Mouse (Mus musculus) Muller cell, postnatal 12 days (primary cell): Measurements from ENCODE around the gene Casp7.
A peak's percentile ranks its signal among the peaks of the same experiment; 100 is the strongest.

Experiments
- DNase-seq: peaks from one replicate; pipeline ENCODE4 v3.0.0-alpha.2; 2015; ENCODE audit errors: inconsistent ontology term

Gene Casp7

DNA sequence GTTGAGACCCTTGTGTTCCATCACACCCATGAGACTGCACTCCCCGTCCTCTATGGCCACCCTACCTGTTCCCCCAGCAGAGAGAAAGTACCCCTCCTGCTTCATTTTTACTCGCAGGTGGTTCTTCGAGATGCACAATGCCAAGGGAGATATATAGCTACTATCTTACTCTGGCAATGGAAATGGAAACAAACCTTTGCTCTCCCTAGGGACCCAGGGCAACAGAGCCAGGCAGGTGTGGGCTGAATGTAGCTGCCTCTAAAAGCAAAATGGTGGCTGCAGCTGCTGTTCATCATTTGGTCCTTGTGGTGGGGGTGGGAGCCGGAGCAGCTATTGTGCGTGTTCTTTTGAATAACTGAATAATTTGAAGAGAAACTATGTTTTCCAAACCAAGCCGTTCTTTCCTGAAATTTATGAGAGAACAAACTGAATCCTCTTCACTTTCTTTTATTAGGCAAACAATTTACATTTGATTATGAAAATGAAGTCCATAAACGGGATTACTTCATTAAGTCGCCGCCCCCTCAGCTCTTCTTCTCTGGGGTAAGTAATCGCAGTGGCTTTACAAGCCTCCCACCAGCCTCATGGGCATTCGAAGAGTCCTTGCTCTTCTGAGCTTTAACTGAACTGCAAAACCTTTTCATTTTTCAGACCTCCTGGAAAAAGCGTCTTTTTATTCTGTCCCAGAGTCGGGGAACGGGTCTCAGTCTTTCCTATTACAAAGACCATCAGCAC is 73.5 kb downstream of the Casp7 start:
- no peak for DNase-seq

DNA sequence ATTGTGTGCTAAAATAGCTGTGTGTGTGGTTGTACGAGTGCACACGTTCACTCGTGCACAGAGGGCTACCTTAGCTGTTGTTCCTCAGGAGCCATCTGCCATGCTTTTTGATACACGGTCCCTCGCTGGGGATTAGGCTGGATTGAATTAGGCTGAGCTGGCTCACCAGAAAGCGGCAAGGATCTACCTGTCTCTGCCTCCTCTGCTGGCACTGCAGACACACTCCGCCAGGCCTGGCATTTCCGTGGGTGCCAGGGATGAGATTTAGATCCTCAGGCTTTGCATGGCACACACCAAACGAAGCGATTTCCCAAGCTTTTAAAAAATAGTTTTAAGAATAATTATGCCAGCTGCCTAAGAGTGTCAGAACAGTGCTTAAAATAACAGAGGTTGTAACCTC is 75.0 kb downstream of the Casp7 start:
- no peak for DNase-seq

DNA sequence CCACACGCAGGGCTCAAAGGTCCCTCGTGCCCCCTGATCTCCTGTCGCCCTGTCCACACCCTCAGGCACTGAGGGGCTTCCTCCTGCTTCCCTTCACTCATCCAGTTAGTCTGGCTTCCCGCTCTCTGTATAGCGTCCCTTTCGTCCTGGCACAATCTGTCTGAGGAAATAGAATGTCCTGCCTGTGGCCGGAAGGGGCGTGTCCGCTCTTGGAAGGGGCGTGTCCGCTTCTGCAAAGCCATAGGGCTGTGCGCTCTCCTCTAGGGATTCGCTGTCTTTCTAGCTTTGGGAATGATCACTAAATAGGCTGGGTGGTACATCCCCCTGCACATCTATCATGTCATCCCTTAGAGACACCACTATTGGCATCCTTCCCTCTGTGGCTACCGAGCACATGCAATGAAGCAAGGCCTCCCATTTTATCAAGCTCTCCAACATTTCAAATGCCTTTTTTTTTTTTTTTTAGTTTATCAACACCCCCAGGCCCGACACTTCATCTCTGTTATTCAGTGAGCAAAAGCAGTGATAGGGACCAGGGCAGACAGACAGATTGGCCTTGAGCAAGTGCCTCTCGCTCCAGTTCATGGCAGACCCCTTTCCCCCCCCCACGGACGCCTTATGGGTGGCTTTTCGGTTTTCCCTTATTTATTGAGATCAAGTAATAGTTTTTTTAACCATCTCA is 78.1 kb downstream of the Casp7 start:
- DNase-seq: no peak

DNA sequence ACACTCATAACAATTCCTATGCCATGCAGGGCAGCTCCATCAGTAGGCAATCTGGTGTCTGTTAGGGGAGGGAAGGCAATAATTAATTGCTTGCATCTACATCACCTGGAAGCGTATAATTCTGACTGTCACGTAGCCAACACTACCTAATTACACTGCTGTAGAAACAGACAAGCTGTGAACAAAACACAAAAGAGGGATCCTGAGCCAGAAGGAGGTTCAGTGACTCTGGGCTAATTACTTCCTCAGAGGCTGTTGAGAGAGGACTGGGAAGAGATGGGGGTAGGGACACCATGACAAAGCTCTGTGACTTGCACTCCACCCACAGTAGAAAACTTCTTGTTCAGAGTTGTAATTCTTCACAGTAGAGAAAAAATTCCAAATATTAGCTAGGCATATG is 79.6 kb downstream of the Casp7 start:
- peak; percentile 59 for DNase-seq

DNA sequence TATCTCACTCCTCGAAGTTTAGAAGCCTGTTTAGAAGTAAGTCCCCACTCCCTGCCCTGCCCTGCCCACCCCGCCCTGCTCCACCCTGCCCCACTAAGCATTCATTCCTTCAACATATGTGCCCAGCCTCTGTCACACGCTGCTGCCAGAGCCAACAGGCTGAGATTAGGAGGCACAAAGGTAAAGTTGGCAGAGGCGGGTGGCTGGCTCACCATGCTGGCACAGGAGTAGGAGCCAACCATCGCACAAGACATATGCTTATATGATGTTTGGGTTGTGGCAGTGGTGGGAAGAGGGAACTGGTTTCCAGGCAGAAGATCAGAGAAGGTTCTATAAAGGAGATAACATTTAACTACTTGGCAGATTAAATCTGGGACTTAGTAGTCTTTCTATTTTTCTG is 80.3 kb downstream of the Casp7 start:
- DNase-seq: no peak

DNA sequence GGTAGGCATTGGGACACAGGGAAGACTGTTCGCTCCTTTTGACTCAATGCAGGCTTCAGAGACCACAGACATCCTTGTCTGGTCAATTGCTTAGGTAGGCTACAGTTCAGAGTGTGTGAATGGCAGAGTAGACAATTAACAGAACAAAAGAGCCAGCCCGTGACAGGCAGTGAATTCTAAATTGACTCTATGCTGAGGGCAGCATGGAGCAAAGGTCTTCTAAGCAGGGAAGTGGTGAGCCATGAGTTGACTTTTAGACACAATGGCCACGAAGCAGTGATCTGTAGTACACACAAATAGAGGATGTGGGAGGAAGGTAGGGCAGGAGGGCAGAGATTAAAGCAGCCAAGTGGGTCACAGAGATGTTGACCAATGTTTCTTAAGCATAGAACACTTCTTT is 80.9 kb downstream of the Casp7 start:
- DNase-seq: no peak

DNA sequence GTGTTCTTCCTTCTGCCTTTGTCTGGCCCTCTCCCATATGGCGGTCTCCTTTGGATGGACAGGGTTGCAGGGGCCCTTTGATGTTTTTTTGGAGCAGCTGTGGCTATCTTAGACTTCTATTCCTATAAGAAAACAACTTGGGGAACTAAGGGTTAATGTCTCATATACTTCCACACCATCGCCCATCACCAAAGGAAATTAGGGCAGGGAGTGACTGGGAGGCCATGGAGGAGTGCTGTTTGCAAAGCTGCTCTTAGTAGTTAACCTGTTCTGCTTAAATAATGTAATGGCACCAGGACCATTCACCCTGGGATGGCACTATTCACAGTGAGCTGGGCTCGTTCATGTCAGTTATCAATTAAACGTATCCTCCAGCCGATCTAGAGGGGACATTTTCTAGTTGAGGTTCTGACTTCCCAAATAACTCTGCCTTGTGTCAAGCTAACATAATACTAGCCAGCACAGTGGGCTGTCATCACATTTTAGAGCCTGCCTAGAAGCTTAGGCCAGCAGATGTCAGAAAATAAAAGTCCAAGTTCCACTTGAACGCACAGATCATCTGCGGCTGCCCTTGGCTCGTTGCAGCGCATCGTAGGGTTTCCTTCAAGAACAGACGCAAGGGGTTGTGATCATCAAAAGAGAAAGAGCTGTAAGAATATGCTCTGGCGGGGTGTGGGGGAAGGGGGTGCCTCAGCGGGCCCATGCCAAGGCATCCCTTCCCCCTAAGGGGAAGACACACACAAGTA is 87.9 kb downstream of the Casp7 start:
- peak; percentile 42 for DNase-seq

DNA sequence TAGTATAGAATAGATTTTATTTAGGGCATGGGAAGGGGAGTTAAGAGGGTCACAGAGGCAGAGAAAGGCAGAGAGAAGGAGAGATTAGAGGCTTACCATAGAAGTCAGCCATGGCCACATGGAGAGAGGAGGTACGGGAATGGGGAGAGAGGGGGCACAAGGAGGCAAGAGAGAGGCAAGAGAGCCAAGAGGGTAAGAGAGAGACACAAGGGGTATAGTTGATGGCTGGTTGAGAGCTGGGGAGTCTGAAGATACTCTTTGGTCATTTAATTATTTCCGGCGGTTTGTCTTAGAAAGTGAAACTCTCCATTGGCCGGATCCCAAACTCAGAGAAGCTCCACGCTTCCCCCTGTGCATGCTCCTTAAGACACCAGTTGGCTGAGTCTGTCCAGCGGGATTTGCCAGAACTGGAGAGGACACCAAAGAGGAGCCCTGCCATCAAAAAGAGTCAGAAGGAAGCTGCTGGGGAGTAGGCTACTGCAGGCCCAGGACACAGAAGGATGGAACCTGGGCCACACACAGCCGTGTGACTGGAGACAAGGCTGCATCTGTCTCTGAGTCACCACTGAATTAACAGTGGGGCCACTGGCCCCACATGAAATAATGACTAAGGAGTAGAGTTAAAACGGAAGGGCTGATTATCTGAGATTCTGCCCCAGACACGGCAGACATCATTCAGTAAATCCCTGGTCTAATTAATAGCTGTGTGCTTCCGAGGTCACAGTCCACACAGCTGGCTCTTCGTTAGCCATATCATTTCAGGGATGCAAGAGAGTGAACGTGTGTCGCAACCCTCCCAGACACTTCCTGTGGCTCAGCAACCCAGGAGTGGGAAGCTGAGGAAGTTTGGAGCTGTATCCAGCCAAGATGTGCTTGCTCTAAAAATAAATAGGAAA is 88.7 kb downstream of the Casp7 start:
- peak; percentile 90 for DNase-seq

DNA sequence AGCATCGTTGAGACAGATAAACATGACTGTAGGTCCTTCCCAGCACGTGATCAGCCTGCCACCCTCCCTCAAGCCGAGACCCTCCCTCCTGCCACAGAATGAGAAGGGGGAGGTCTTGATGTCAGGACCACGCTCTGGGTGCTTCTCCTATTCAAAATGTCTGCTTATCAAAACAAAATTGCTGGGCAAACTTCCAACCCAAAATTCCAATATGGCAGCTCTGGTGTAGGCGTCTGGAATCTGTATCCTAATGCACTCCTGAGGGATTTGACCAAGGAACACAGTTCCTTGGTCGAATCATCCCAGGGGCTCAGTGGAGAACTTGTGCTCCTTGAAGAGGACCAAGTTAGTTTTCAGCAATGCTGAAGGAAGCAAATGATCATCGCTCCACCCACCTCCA is 90.0 kb downstream of the Casp7 start:
- DNase-seq: no peak

DNA sequence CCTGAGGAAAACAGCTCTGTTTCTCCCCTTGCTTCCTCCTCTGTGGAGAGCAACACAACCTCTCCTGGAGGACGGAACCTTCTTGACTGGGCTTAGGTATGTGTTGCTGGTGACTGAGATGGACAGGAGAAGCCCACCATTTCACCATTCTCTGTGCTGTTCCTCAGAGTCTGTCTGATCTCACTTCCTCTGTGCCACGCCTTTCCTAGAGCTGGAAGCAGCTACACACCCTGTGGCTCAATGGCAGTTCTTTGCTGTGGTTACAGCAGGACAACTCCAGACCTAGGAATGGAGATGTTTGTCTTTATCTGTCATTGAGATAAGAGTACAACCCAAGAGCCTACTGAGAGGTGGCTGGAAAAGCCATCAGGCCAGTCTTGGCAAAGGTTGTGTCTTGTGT is 90.4 kb downstream of the Casp7 start:
- no peak for DNase-seq

DNA sequence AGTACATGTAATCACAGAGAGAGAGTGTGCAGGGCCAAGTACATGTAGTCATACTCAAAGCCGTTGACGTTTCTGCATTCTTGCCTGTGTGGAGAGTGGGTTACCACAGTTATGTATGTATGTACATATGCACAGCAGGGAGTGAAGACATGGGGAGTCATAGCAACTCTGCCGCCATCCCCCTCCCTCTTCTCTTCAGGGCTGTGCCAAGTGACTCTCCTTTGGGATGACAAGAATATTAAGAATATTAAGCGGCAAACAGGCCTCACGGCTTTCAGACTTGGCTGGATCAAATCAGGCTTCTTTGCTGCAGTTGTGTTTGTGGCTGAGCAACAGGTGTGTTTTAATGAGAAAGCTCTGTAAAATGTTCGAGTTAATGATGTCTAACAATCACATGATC is 92.7 kb downstream of the Casp7 start:
- DNase-seq: no peak
